Mouse (Mus musculus): ENCODE measurements around the gene Mcu. TPM values are rescaled to one million over a fixed set of nuclear protein-coding genes. Genes with fewer than 3 reads are reported as not detected.

Gene Mcu
- 10 to 100 TPM; 21.8 to 24.0 TPM for total RNA-seq (2021)

- DNase-seq, result peak; percentile 97 to 98
- intact Hi-C loops (cut with DNase I), result loop anchor here (1.0 to 5.0 kb wide), 6 partner anchors 86 to 294 kb away; partner anchors contain the start of genes Micu1 and P4ha1
These were observed at the start of gene Mcu for GRCm38 (mm10) chr10:59616522-59616921. TSS of gene Mcu (minus strand) at chr10:59616692.

GRCm38 (mm10) chr10:59665503-59666291, 49.2 kb upstream of the Mcu start:
- intact Hi-C loops (cut with DNase I), result no loop called here
- DNase-seq, result no peak

GRCm38 (mm10) chr10:59664765-59665164, 48.3 kb upstream of the Mcu start:
- DNase-seq, result no peak
- intact Hi-C loops (cut with DNase I), result no loop called here

- intact Hi-C loops (cut with DNase I), result no loop called here
These were observed 40.3 kb upstream of the Mcu start for GRCm38 (mm10) chr10:59656799-59657198.

GRCm38 (mm10) chr10:59646821-59647378, 30.4 kb upstream of the Mcu start:
- DNase-seq, result no peak
- intact Hi-C loops (cut with DNase I), result no loop called here

More at GRCm38 (mm10) chr10:59656799-59657198, 40.3 kb upstream of the Mcu start:
- no peak for DNase-seq

- intact Hi-C loops (cut with DNase I), result no loop called here
- no peak for DNase-seq
These were observed 28.7 kb upstream of the Mcu start for GRCm38 (mm10) chr10:59645153-59645552.

GRCm38 (mm10) chr10:59644710-59645109, 28.2 kb upstream of the Mcu start:
- DNase-seq, result no peak
- intact Hi-C loops (cut with DNase I), result no loop called here

- no peak for DNase-seq
- intact Hi-C loops (cut with DNase I), result no loop called here
These were observed 27.2 kb upstream of the Mcu start for GRCm38 (mm10) chr10:59643645-59644044.

- no peak for DNase-seq
- intact Hi-C loops (cut with DNase I), result no loop called here
These were observed 26.3 kb upstream of the Mcu start for GRCm38 (mm10) chr10:59642659-59643377.

GRCm38 (mm10) chr10:59638576-59638975, 22.1 kb upstream of the Mcu start:
- peak; percentile 7 to 22 for DNase-seq
- intact Hi-C loops (cut with DNase I), result no loop called here

GRCm38 (mm10) chr10:59637596-59638124, 21.2 kb upstream of the Mcu start:
- intact Hi-C loops (cut with DNase I), result no loop called here
- DNase-seq, result no peak

- intact Hi-C loops (cut with DNase I), result no loop called here
- peak in 1 of 2 experiments; percentile 6 for DNase-seq
These were observed 20.4 kb upstream of the Mcu start for GRCm38 (mm10) chr10:59636751-59637533.

- intact Hi-C loops (cut with DNase I), result no loop called here
- no peak for DNase-seq
These were observed 19.6 kb upstream of the Mcu start for GRCm38 (mm10) chr10:59636048-59636447.

GRCm38 (mm10) chr10:59629506-59629782, 13.0 kb upstream of the Mcu start:
- no peak for DNase-seq
- intact Hi-C loops (cut with DNase I), result no loop called here

GRCm38 (mm10) chr10:59628641-59629505, 12.4 kb upstream of the Mcu start:
- intact Hi-C loops (cut with DNase I), result no loop called here
- no peak for DNase-seq

- no peak for DNase-seq
- intact Hi-C loops (cut with DNase I), result no loop called here
These were observed 7.0 kb upstream of the Mcu start for GRCm38 (mm10) chr10:59623496-59623895.

- intact Hi-C loops (cut with DNase I), result no loop called here
These were observed 4.9 kb upstream of the Mcu start for GRCm38 (mm10) chr10:59621355-59621754.

GRCm38 (mm10) chr10:59617776-59618175, 1.3 kb upstream of the Mcu start:
- DNase-seq, result no peak
- intact Hi-C loops (cut with DNase I), result loop anchor here (5.0 kb wide), 5 partner anchors 125 to 295 kb away; partner anchors contain the start of gene P4ha1

More at GRCm38 (mm10) chr10:59621355-59621754, 4.9 kb upstream of the Mcu start:
- DNase-seq, result no peak

GRCm38 (mm10) chr10:59615981-59616520, 441 bp downstream of the Mcu start, which contains the start of gene Gm10322:
TSS of gene Gm10322 (plus strand) at chr10:59616063.
- DNase-seq, result peak in 1 of 2 experiments; percentile 72
- intact Hi-C loops (cut with DNase I), result loop anchor here (1.0 to 5.0 kb wide), 7 partner anchors 37 to 294 kb away; partner anchors contain the start of genes Micu1 and P4ha1

Data from heart, postnatal 36 days (tissue).